Mouse (Mus musculus) layer of hippocampus, adult 2 months (tissue): ENCODE measurements around the gene Cog7. TPM values are rescaled to one million over a fixed set of nuclear protein-coding genes. Genes with fewer than 3 reads are reported as not detected.

Experiments used
- DNase-seq, 2 experiments: peaks; one replicate each; pipeline ENCODE4 v3.0.0; 2022; ENCODE audit warnings: low spot score in 2 of 2
- H3K27ac ChIP-seq: fragments of 200-600 bp; 2 replicates; pipeline ENCODE4 v1.8.1; 2022
- H3K4me3 ChIP-seq: fragments of 200-600 bp; 2 replicates; pipeline ENCODE4 v1.8.1; 2022; ENCODE audit warnings: mild to moderate bottlenecking
- CTCF ChIP-seq: fragments of 200-600 bp; conservative IDR thresholded peaks from 2 replicates; pipeline ENCODE4 v1.8.1; 2022; ENCODE audit warnings: antibody characterized with exemption, mild to moderate bottlenecking, moderate library complexity
- total RNA-seq, 2 experiments: library from RNA; stranded (reverse); gene quantifications; 2 replicates each; pipeline ENCODE4 v1.2.3; 2021

Cog7 gene
- total RNA-seq, 2 experiments from 2014 or later = 41.6 to 44.3 TPM

- Histone ChIP-seq H3K4me3 (no peak overlapping the region), H3K27ac (no peak overlapping the region)
- DNase-seq = no peak
- no peak for TF ChIP-seq CTCF
Observed at GRCm38 (mm10) chr7:121906879-121907278, 74.6 kb downstream of the Cog7 start.

- no peak for TF ChIP-seq CTCF
- H3K4me3 ChIP-seq = no peak overlapping the region
- H3K27ac ChIP-seq = no peak overlapping the region
- no peak for DNase-seq
Observed at GRCm38 (mm10) chr7:121902757-121903411, 78.6 kb downstream of the Cog7 start.

DNA sequence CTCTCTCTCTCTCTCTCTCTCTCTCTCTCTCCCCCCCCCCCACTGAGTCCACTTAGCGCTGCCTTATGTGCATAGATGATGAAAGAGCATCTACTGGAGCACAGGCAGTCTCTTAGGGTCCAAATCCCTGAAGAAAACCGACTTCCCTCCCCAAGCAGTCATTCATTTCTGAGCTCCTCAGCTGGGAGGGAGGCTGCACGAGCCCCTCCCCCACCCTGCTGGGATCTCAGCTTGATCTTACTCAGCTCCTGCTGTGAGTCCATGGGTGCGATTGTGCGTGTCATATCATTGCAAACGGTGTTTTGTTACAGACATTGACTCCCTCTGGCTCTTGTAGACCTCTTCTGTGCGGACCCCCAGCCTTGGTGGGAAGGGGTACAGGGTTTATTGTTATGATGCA, 81.6 kb downstream of the Cog7 start:
- no peak for DNase-seq
- Histone ChIP-seq H3K27ac (no peak overlapping the region), H3K4me3 (no peak overlapping the region)
- TF ChIP-seq CTCF = no peak

- Histone ChIP-seq H3K27ac (no peak overlapping the region), H3K4me3 (no peak overlapping the region)
- TF ChIP-seq CTCF = peak; percentile 85
- peak in 1 of 2 experiments; percentile 11 for DNase-seq
Observed at GRCm38 (mm10) chr7:121899311-121899710, 82.2 kb downstream of the Cog7 start.

DNA sequence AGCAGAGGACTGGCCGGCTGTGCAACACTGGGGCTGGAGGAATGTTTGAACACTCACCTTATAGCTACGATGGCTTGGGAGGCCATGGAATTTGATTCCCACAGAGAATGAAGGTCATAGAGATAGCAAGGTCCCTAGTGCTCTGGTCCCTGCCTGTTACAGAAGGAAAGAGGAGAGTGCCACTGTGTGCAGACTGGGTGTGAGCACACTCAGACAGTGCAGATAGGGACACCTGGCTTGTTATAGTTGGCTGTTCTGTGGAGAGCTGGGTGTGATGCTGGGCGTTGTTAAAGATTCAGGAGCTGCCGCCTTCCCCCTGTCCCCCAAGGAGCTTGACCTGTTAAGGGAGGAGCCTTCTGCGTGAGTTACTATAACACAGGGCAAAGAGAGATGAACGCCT, 84.8 kb downstream of the Cog7 start:
- Histone ChIP-seq H3K27ac (no peak overlapping the region), H3K4me3 (no peak overlapping the region)
- TF ChIP-seq CTCF = no peak
- DNase-seq = no peak

DNA sequence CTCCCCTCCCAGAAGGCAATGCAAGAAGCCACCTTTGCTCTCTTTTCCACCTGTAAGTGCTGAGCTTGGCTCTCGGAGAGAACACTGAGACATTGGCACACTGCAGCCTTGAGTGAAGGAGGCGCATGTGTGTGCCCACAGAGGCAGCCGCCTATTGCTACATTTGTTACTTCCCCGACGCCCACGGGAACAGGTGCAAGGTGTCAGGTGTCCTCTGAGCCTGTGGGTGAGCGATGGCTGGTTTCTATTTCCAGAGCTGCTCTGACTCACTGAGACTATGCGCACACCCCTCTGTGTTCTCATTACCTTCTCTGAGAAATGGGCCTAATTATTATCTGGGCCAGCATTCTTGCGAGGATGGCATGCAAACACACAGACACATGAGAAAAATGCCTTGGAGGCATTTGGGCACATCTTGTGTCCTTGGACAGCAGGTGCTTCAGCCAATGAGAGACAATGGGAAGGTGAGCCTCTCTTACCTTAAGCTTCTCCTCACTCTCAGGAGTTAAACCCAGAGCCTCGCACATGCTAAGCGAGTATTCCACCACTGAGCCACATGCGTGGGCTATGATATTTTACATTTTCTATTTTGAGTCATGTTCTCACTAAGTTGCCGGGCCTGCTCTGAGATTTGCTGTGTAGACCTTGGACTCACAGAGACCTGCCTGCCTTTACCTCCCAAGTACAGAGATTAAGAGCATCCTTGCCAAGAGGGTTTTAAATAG, 90.7 kb downstream of the Cog7 start:
- TF ChIP-seq CTCF = no peak

DNA sequence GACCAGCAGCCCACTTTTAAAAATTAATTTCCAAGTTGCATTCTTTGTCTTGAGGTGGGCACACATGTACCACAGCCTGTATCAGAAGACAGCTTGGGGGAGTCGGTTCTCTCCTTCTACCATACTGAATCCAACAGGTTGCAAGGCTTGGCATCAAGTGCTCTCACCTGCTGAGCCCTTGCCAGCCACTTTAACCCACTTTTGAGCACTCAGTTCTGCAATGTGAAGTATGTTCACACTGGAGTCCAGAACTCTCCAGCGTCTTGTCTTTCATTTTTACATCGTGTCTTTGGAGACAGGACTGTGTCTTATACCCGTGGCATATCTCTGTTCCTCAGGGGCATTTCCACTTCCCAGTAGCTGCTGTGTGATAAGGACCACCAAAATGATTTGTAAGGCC, 101.3 kb downstream of the Cog7 start:
- Histone ChIP-seq H3K4me3 (no peak overlapping the region), H3K27ac (no peak overlapping the region)
- no peak for TF ChIP-seq CTCF
- no peak for DNase-seq

More for the DNA sequence above, 90.7 kb downstream of the Cog7 start:
- peak; percentile 23 to 35 for DNase-seq
- Histone ChIP-seq H3K27ac (no peak overlapping the region), H3K4me3 (no peak overlapping the region)

GRCm38 (mm10) chr7:121874784-121875183, 106.7 kb downstream of the Cog7 start:
- Histone ChIP-seq H3K4me3 (no peak overlapping the region), H3K27ac (no peak overlapping the region)
- no peak for TF ChIP-seq CTCF
- DNase-seq = no peak

DNA sequence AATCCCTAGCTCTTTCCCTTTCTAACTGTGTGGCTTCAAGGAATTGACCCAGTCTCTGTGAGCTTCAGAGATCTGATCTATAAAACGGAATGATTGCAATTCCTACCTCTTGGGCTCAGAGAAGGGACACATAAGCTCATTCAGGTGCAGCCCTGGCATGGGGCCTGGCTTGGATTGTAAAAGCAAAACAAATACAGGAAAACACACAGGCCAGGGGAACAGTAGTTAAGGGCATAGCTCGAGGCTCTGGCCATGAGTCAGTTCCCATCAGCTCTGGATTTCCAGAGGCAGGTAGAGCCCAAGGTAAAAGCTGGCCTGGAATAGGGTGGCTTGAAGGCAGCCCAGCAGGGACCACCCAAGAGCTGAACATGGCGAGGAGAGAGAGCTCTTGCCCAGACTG, 107.5 kb downstream of the Cog7 start:
- Histone ChIP-seq H3K27ac (no peak overlapping the region), H3K4me3 (no peak overlapping the region)
- no peak for DNase-seq
- TF ChIP-seq CTCF = no peak

GRCm38 (mm10) chr7:121871631-121872030, 109.9 kb downstream of the Cog7 start:
- no peak overlapping the region for H3K4me3 ChIP-seq
- no peak for TF ChIP-seq CTCF
- H3K27ac ChIP-seq = no peak overlapping the region
- DNase-seq = no peak

DNA sequence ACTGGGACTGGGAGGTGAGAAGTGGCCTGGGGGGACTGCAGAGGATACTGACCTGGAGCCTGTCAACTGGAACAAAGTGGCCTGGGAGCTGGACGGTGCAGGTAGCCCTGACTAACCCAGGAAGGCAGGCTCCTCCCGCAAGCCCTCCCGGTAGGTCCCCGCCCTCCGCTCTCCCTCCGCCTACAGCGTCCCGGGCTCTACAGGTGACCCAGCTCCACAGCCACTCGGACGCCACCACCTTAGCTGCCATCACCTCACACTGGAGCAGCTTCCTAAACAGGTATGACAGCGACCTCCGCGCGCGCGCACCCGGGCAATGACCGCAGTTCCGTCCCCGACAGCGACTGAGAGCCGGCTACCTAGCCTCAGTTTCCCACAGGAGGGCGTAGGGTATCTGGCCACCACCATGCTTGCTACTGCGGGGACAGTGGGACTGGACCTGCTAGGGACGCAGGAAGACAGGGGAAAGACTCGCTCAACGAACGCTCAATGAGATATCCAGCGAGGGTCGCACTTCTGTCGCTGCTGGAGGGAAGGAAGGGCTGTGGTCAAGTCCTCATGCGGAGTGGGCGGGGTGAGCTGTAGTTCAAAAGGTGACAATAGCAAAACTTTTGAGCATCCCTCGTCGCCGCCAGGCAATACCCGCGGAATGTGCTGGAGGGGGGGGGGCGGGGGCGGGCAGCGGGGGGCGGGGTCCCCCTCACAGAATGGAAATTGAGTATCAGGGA, 116.5 kb downstream of the Cog7 start, which contains the start of gene Scnn1b:
Gene Scnn1b, plus strand, starts transcription at position 181 of the 728 bp plus-strand sequence.
- Histone ChIP-seq H3K27ac (no peak within 1 kb of the TSS), H3K4me3 (peak within 1 kb of the TSS; percentile 22; the same call in 1 of the 2 replicates)
- DNase-seq = no peak
- no peak for TF ChIP-seq CTCF

DNA sequence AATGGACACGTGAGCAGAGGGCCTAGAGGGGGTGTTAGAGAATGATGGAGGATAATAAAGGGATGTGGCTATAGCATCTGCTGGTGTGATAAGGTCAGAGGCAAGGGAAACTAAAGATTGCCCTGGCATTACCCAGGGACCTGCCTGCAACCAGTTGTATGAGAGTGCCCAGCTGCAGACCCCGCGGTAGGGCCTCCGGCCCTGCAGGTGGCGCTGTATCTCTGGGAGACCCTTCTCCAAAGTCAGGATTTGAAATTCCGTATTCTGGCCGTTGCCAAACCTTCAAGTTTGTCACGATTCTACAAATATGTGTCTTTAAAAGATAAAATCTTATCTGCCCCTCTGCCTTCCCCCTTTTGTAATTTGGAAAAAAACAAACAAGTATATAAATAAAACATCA, 122.6 kb downstream of the Cog7 start:
- DNase-seq = no peak
- Histone ChIP-seq H3K27ac (no peak overlapping the region), H3K4me3 (no peak overlapping the region)
- TF ChIP-seq CTCF = peak; percentile 39

DNA sequence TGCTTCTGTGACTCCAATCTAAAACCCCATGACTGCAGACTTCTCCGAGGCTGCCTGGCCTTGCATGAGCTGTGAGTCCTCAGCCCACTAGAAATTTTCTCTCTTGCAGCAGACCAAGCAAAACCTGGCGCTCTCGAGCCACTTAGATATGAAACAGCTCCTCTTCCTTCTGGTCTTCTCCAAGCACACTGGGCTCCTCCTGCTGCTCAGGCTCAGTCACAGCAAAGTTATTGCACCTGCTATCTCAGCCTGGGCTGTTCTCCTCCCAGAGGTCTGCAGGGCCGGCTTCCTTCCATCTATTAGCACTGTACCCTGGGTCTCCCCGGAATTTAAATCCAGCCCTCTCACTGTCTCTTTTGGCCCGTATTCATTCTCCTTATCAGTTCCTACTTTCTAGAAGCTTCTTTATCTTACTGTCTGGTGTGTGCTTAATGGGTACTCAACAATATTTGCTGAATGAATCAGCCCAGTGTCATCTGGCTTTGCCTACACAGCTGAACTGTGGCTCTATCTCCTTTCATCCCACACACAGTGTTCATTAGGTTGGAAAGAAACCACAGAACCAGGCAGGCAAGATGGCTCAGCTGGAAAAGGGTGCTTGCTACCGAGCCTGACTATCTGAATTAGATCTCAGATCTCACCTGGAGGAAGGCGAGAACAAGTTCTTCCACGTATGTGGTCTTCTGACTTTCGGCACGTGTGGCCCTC, 124.2 kb downstream of the Cog7 start:
- DNase-seq = no peak
- Histone ChIP-seq H3K4me3 (no peak overlapping the region), H3K27ac (no peak overlapping the region)
- TF ChIP-seq CTCF = 0 out of 2 replicates have a peak, but pooled peaks have one; percentile 7
